Mouse (Mus musculus) forebrain, embryonic 15.5 days (tissue): Measurements from ENCODE around the gene Efcab6. TPM values are rescaled to one million over a fixed set of nuclear protein-coding genes. Genes with fewer than 3 reads are reported as not detected.

Experiments used
- ATAC-seq: fragments of 200-750 bp; cut with Nextera tagmentation; replicated peaks from 2 replicates; pipeline ENCODE4 v1.8.0; 2017; ENCODE audit warnings: mild to moderate bottlenecking, moderate TSS enrichment, moderate library complexity
- H3K27ac ChIP-seq: fragments of 300-500 bp; sonication (generic); replicated peaks from 2 replicates; pipeline ENCODE4 v1.5.1; 2015; ENCODE audit warnings: mild to moderate bottlenecking, inconsistent platforms
- H3K27me3 ChIP-seq: fragments of 300-500 bp; sonication (generic); 2 replicates; pipeline ENCODE4 v1.6.1; 2015; ENCODE audit warnings: inconsistent platforms
- H3K36me3 ChIP-seq: fragments of 300-500 bp; sonication (generic); 2 replicates; pipeline ENCODE4 v1.6.1; 2015; ENCODE audit warnings: mild to moderate bottlenecking, inconsistent platforms
- H3K4me1 ChIP-seq: fragments of 300-500 bp; sonication (generic); 2 replicates; pipeline ENCODE4 v1.6.1; 2015; ENCODE audit warnings: inconsistent platforms
- H3K4me2 ChIP-seq: fragments of 300-500 bp; sonication (generic); replicated peaks from 2 replicates; pipeline ENCODE4 v1.6.1; 2015; ENCODE audit warnings: mild to moderate bottlenecking, inconsistent platforms
- H3K4me3 ChIP-seq: fragments of 300-500 bp; sonication (generic); 2 replicates; pipeline ENCODE4 v1.5.1; 2015; ENCODE audit warnings: mild to moderate bottlenecking, inconsistent platforms
- H3K9ac ChIP-seq: fragments of 300-500 bp; sonication (generic); replicated peaks from 2 replicates; pipeline ENCODE4 v1.6.1; 2015; ENCODE audit warnings: mild to moderate bottlenecking, inconsistent platforms
- H3K9me3 ChIP-seq: fragments of 300-500 bp; sonication (generic); 2 replicates; pipeline ENCODE4 v1.6.1; 2016; ENCODE audit warnings: inconsistent platforms
- WGBS: fragments of 180-500 bp; shearing (Covaris S2); methylation state at CpG from one replicate; pipeline ENCODE4 v1.1.7; 2015; ENCODE audit warnings: mixed read lengths; 5-methylcytosine and 5-hydroxymethylcytosine counted together
- polyA plus RNA-seq: library from polyadenylated mRNA; unstranded; fragments of >200 nt; fragmentation: Nextera tagmentation; extraction: Ambion mirVana; gene quantifications from 2 replicates; pipeline ENCODE4 v1.2.1, GENCODE M21; 2015

The Efcab6 gene
- polyA plus RNA-seq, 1 experiment from 2014 or later = 4.3 TPM

DNA sequence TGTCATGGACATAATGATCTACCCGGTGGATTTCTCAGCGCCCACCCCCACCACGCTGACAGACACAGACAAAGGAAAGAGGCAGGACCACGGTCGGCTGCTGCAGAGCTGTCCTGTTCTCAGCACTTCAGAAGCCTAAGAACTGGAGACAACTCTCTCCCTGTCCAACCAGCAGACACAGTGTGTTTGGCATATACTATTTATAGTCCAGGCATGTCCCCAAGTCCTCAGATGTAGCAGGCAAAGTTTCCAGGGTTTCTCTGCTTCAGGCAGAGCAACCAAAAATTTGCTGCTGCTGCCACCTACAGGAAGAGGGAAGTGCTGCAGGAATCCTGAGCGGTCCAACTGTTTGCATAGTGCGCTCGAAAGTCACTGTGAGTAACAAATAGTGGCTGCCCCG lies 11.3 kb downstream of the Efcab6 start:
- no peak overlapping the region for H3K4me2 ChIP-seq
- no peak overlapping the region for H3K4me3 ChIP-seq
- H3K36me3 ChIP-seq = no peaks in the 10 kb centered on the region
- no peak overlapping the region for H3K9ac ChIP-seq
- ATAC-seq = peak; percentile 91
- WGBS = 23% methylated on average over 9 of the region's 9 CpGs
- H3K27me3 ChIP-seq = no peaks in the 10 kb centered on the region
- H3K4me1 ChIP-seq = peaks cover 15% of the 10 kb centered on the region
- peak overlapping the region; percentile 81 for H3K27ac ChIP-seq
- H3K9me3 ChIP-seq = no peaks in the 10 kb centered on the region

DNA sequence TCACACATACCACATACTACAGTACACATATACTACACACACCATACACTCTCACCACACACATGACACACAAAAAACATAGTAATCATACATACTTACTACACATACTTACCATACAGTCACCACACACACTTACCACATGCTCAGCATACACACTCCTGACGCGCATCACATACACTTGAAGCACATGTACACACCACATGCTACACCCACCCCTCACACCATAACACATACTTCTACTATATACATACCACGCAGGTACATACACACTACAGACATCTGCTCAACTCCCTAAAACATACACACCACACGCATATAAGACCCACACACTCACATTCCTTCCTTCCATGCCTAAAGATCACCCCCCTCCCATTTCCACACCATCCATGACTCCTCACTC lies 11.9 kb downstream of the Efcab6 start:
- Histone ChIP-seq H3K27me3 (no peaks in the 10 kb centered on the region), H3K4me2 (no peak overlapping the region), H3K4me1 (peaks cover 15% of the 10 kb centered on the region)

DNA sequence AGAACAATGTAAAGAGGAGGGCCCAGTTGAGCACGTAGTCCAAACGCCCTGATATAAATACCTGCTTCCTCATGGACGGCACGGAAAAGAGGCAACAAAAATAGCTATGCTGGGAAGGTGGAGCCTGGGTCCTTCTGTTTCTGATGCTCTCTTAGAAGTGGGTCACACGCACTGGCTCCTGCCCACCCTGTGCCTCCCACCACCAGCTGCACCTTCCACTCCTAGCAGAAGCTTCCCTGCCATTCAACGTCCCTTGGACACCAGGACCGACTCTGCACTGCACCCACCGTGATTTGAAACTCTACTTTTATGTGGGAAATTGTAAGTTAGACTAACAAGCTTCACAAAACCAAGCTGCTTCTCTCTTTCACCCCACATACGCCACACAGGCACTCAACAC lies 12.8 kb downstream of the Efcab6 start:
- H3K4me2 ChIP-seq = no peak overlapping the region
- no peak overlapping the region for H3K27ac ChIP-seq
- no peaks in the 10 kb centered on the region for H3K27me3 ChIP-seq
- H3K4me3 ChIP-seq = no peak overlapping the region
- no peak overlapping the region for H3K9ac ChIP-seq
- H3K9me3 ChIP-seq = no peaks in the 10 kb centered on the region
- WGBS = 82% methylated on average over 9 of the region's 9 CpGs
- ATAC-seq = no peak
- peaks cover 15% of the 10 kb centered on the region for H3K4me1 ChIP-seq
- H3K36me3 ChIP-seq = no peaks in the 10 kb centered on the region

More for the DNA sequence above, 11.9 kb downstream of the Efcab6 start:
- Histone ChIP-seq H3K9me3 (no peaks in the 10 kb centered on the region), H3K4me3 (no peak overlapping the region), H3K9ac (no peak overlapping the region), H3K27ac (peak overlapping the region; percentile 81), H3K36me3 (no peaks in the 10 kb centered on the region)
- 95% methylated on average over 4 of the region's 4 CpGs for WGBS
- ATAC-seq = peak; percentile 33; the same call in 1 of the 2 replicates

DNA sequence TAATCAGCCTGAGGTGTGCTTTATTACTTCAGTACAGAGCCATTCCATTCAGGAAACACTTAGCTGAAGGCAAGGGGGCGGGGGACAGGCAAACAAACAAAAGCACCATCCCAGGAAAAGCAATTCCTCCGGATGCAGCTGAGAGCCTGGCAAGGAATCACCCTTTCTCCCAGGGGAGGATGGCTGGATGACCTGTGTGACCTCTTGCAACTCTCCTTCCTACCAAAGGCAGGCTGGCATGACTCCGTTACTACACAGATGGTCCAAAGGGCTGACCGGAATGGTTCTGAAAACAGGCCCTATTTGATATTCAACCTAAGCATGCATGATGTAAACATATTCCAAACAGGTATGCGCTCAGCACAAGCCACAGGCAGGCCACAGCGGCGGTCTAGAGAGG lies 15.6 kb downstream of the Efcab6 start:
- Histone ChIP-seq H3K4me3 (no peak overlapping the region), H3K4me1 (peaks cover 15% of the 10 kb centered on the region), H3K27me3 (no peaks in the 10 kb centered on the region), H3K36me3 (no peaks in the 10 kb centered on the region), H3K27ac (no peak overlapping the region), H3K4me2 (no peak overlapping the region), H3K9ac (no peak overlapping the region), H3K9me3 (no peaks in the 10 kb centered on the region)
- ATAC-seq = no peak
- WGBS = 62% methylated on average over 7 of the region's 7 CpGs

GRCm38 (mm10) chr15:84045562-84045961 lies 19.6 kb downstream of the Efcab6 start:
- Histone ChIP-seq H3K9ac (no peak overlapping the region), H3K36me3 (no peaks in the 10 kb centered on the region), H3K27ac (no peak overlapping the region), H3K9me3 (no peaks in the 10 kb centered on the region), H3K27me3 (no peaks in the 10 kb centered on the region), H3K4me3 (no peak overlapping the region), H3K4me1 (no peaks in the 10 kb centered on the region), H3K4me2 (no peak overlapping the region)
- 90% methylated on average over 6 of the region's 6 CpGs for WGBS
- ATAC-seq = no peak

DNA sequence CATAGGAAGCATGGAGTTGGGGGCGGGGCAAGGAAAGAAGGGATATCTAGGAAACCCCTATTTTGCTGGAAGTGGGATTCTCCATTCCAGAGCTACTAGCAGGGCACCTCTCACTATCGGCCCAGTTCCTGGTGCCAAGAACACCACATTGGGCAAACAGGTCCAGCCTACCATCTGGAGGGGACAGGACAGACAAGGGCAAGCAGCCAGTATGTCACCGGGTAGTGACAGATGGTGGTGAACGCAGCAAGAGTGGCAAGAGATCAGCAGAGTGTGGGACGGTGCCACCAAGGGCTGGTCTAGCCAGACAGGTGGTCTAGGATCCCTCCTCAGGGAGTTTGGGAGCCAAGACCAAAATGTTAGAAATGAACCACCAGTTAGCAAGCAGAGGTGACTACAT lies 28.1 kb downstream of the Efcab6 start:
- no peak overlapping the region; the same call in none of the 2 replicates for H3K27ac ChIP-seq
- no peak overlapping the region for H3K4me3 ChIP-seq
- peaks cover 6% of the 10 kb centered on the region; the same call in 1 of the 2 replicates for H3K4me1 ChIP-seq
- H3K9me3 ChIP-seq = no peaks in the 10 kb centered on the region
- H3K36me3 ChIP-seq = no peaks in the 10 kb centered on the region
- WGBS = 48% methylated on average over 5 of the region's 5 CpGs
- no peaks in the 10 kb centered on the region for H3K27me3 ChIP-seq
- no peak overlapping the region for H3K4me2 ChIP-seq
- peak; percentile 60 for ATAC-seq
- H3K9ac ChIP-seq = no peak overlapping the region

- peak overlapping the region; percentile 29; the same call in 1 of the 2 replicates for H3K27ac ChIP-seq
- no peaks in the 10 kb centered on the region for H3K27me3 ChIP-seq
- no peaks in the 10 kb centered on the region for H3K9me3 ChIP-seq
- peaks cover 13% of the 10 kb centered on the region for H3K4me1 ChIP-seq
- 31% methylated on average over 8 of the region's 8 CpGs for WGBS
- H3K9ac ChIP-seq = no peak overlapping the region
- H3K4me3 ChIP-seq = no peak overlapping the region
- H3K36me3 ChIP-seq = no peaks in the 10 kb centered on the region
- no peak for ATAC-seq
- H3K4me2 ChIP-seq = no peak overlapping the region
These were observed 39.5 kb downstream of the Efcab6 start for GRCm38 (mm10) chr15:84025651-84026050.

- Histone ChIP-seq H3K4me1 (peaks cover 13% of the 10 kb centered on the region), H3K36me3 (no peaks in the 10 kb centered on the region), H3K4me3 (no peak overlapping the region), H3K27me3 (no peaks in the 10 kb centered on the region), H3K27ac (no peak overlapping the region), H3K4me2 (no peak overlapping the region), H3K9me3 (no peaks in the 10 kb centered on the region), H3K9ac (no peak overlapping the region)
- no peak for ATAC-seq
- WGBS = 76% methylated on average over 6 of the region's 6 CpGs
These were observed 40.3 kb downstream of the Efcab6 start for GRCm38 (mm10) chr15:84024851-84025250.

- Histone ChIP-seq H3K4me2 (no peak overlapping the region), H3K9ac (no peak overlapping the region), H3K36me3 (no peaks in the 10 kb centered on the region), H3K27me3 (no peaks in the 10 kb centered on the region), H3K27ac (peak overlapping the region; percentile 74), H3K4me1 (peaks cover 14% of the 10 kb centered on the region), H3K4me3 (no peak overlapping the region), H3K9me3 (no peaks in the 10 kb centered on the region)
- ATAC-seq = no peak
- 58% methylated on average over 17 of the region's 17 CpGs for WGBS
These were observed 55.7 kb downstream of the Efcab6 start for GRCm38 (mm10) chr15:84009366-84010083.

- Histone ChIP-seq H3K4me3 (no peak overlapping the region), H3K27me3 (no peaks in the 10 kb centered on the region), H3K9me3 (no peaks in the 10 kb centered on the region), H3K4me1 (peaks cover 12% of the 10 kb centered on the region), H3K4me2 (no peak overlapping the region), H3K27ac (peak overlapping the region; percentile 51; the same call in 1 of the 2 replicates), H3K9ac (no peak overlapping the region), H3K36me3 (no peaks in the 10 kb centered on the region)
- WGBS = 77% methylated on average over 14 of the region's 14 CpGs
- ATAC-seq = no peak
These were observed 60.9 kb downstream of the Efcab6 start for GRCm38 (mm10) chr15:84004306-84004705.

GRCm38 (mm10) chr15:83999071-83999470 lies 66.1 kb downstream of the Efcab6 start:
- H3K36me3 ChIP-seq = no peaks in the 10 kb centered on the region
- H3K27ac ChIP-seq = peak overlapping the region; percentile 98
- H3K4me2 ChIP-seq = no peak overlapping the region
- peaks cover 35% of the 10 kb centered on the region for H3K4me1 ChIP-seq
- no peaks in the 10 kb centered on the region for H3K9me3 ChIP-seq
- no peak overlapping the region for H3K9ac ChIP-seq
- no peak for ATAC-seq
- H3K4me3 ChIP-seq = no peak overlapping the region
- H3K27me3 ChIP-seq = no peaks in the 10 kb centered on the region
- WGBS = 70% methylated on average over 3 of the region's 3 CpGs

- Histone ChIP-seq H3K27me3 (no peaks in the 10 kb centered on the region), H3K36me3 (no peaks in the 10 kb centered on the region), H3K4me1 (peaks cover 35% of the 10 kb centered on the region), H3K4me2 (peak overlapping the region; percentile 30), H3K9ac (no peak overlapping the region), H3K27ac (peak overlapping the region; percentile 98), H3K4me3 (no peak overlapping the region), H3K9me3 (no peaks in the 10 kb centered on the region)
- 0 out of 2 replicates have a peak, but pooled peaks have one; percentile 3 for ATAC-seq
- WGBS = 39% methylated on average over 7 of the region's 7 CpGs
These were observed 66.6 kb downstream of the Efcab6 start for GRCm38 (mm10) chr15:83998586-83998985.

DNA sequence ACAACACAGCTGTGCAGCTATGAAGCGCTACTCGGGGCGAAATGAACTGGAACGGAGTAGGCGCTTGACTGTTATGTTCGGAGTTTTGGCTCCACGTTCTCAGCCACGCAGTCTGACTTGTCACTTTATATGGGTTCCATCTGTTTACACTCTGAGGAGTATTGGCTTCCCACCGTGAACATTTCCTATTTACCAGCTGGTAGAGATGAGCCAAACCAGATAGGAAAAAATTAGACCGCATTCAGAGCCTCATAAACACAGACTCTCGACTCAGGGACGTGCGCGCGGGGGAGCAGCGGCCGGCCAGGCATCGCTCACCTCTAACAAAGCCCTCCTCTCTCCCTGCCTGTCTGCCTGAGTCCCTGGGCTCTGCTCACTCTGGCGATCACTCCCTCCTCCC lies 67.1 kb downstream of the Efcab6 start:
- peak; percentile 92 for ATAC-seq
- Histone ChIP-seq H3K36me3 (no peaks in the 10 kb centered on the region), H3K4me1 (peaks cover 35% of the 10 kb centered on the region)

More for the DNA sequence above, 67.1 kb downstream of the Efcab6 start:
- H3K27ac ChIP-seq = peak overlapping the region; percentile 98
- no peaks in the 10 kb centered on the region for H3K27me3 ChIP-seq
- no peaks in the 10 kb centered on the region for H3K9me3 ChIP-seq
- peak overlapping the region; percentile 30 for H3K4me2 ChIP-seq
- H3K4me3 ChIP-seq = peak overlapping the region; percentile 5; the same call in 1 of the 2 replicates
- H3K9ac ChIP-seq = no peak overlapping the region
- WGBS = 2% methylated on average over 19 of the region's 19 CpGs
